Mouse (Mus musculus) C2C12 (cell line): ENCODE data around the gene Pccb. TPM values are rescaled to one million over a fixed set of nuclear protein-coding genes. Genes with fewer than 3 reads are reported as not detected.

ENCODE experiments used
- H3K27me3 ChIP-seq: one replicate; pipeline ENCODE4 v1.6.1; 2011; ENCODE audit not compliant: control insufficient read depth, insufficient read depth, insufficient read length
- H3K36me3 ChIP-seq: one replicate; pipeline ENCODE4 v1.6.1; 2011; ENCODE audit not compliant: control insufficient read depth, insufficient read depth
- H3K4me3 ChIP-seq: one replicate; pipeline ENCODE4 v1.5.1; 2011; ENCODE audit warnings: mild to moderate bottlenecking, control low read depth; ENCODE audit not compliant: poor library complexity, insufficient read depth, severe bottlenecking
- H3K79me2 ChIP-seq: one replicate; pipeline ENCODE4 v1.6.1; 2011; ENCODE audit not compliant: control insufficient read depth, insufficient read depth
- H3K79me3 ChIP-seq: one replicate; pipeline ENCODE4 v1.6.1; 2011; ENCODE audit warnings: low read depth, control low read depth
- H3ac ChIP-seq: one replicate; pipeline ENCODE3; 2011; ENCODE audit warnings: low read depth; ENCODE audit not compliant: control insufficient read depth, insufficient read length
- CEBPB ChIP-seq: IDR thresholded peaks from one replicate; pipeline ENCODE4 v1.6.1; 2011; ENCODE audit warnings: low read depth, mild to moderate bottlenecking, control low read depth, moderate library complexity
- CTCF ChIP-seq: IDR thresholded peaks from one replicate; pipeline ENCODE4 v1.5.1; 2011; ENCODE audit not compliant: control insufficient read depth, insufficient read depth, insufficient read length
- FOSL1 ChIP-seq: IDR thresholded peaks from one replicate; pipeline ENCODE4 v1.8.0; 2011; ENCODE audit warnings: mild to moderate bottlenecking, low read length; ENCODE audit not compliant: poor library complexity, insufficient read depth, severe bottlenecking
- MAX ChIP-seq: IDR thresholded peaks from one replicate; pipeline ENCODE4 v1.6.1; 2011; ENCODE audit warnings: mild to moderate bottlenecking, control low read depth
- MYOD1 ChIP-seq: IDR thresholded peaks from one replicate; pipeline ENCODE4 v1.6.1; 2011; ENCODE audit warnings: low read depth; ENCODE audit not compliant: control insufficient read depth, insufficient read length
- MYOG ChIP-seq: IDR thresholded peaks from one replicate; pipeline ENCODE4 v1.6.1; 2011; ENCODE audit not compliant: control insufficient read depth, insufficient read length; ENCODE audit errors: extremely low read depth
- USF1 ChIP-seq: IDR thresholded peaks from one replicate; pipeline ENCODE4 v1.6.1; 2011; ENCODE audit warnings: low read depth, mild to moderate bottlenecking, control low read depth, moderate library complexity
- polyA plus RNA-seq: library from polyadenylated mRNA; unstranded; fragments of >200 nt; fragmentation: generic; extraction: Trizol; gene quantifications from one replicate; pipeline ENCODE4 v1.2.1, GENCODE M21; 2012; ENCODE audit warnings: missing spikeins

Gene Pccb
- polyA plus RNA-seq, 1 experiment, result 17.5 TPM

DNA sequence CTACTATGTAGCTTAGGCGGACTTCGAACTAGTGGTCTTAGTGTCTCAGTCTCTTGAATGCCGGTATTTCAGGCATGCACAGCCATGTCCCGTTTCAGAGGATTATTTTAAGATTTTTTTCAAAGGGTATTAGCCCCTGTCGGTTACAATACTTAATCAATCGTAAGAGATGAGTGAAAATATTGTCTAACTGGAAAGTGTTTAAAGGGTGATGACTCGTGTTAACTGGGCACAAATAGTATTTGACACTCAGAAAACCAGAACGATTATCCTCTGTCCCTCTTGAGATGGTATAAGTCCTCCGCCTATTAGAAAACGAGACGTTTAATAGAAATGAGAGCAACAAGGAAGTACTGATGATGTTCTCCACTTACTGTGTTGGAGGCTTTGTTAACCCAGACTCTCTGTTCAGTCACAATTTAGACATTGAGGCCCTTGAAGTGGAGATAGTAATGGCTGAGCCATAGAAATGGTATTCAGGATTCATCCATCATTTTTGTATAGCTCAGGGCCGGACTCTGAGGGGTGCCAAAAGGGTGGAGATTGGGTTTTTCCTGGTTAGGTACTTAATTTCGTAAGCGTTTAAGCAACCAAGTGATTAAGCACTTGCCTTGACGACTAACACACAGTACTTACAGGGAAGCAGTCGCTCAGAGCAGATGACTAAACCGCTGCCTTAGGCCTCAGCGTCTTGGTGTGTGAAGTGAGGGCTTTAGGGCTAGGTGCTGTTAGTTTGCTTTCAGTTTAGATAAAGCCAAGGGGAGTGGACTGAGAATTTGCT is 41.6 kb upstream of the Pccb start:
- no peaks in the 10 kb centered on the region for H3K27me3 ChIP-seq
- H3K36me3 ChIP-seq, result peaks cover 16% of the 10 kb centered on the region
- peaks cover 67% of the 10 kb centered on the region for H3K79me3 ChIP-seq
- peaks cover 69% of the 10 kb centered on the region for H3K79me2 ChIP-seq
- peak overlapping the region; percentile 41 for H3ac ChIP-seq
- peak overlapping the region; percentile 78 for H3K4me3 ChIP-seq
- TF ChIP-seq MYOD1, result no peak
- no peak for TF ChIP-seq MYOG
- TF ChIP-seq FOSL1, result no peak
- no peak for TF ChIP-seq USF1
- no peak for TF ChIP-seq CEBPB
- TF ChIP-seq CTCF, result no peak
- TF ChIP-seq MAX, result no peak

DNA sequence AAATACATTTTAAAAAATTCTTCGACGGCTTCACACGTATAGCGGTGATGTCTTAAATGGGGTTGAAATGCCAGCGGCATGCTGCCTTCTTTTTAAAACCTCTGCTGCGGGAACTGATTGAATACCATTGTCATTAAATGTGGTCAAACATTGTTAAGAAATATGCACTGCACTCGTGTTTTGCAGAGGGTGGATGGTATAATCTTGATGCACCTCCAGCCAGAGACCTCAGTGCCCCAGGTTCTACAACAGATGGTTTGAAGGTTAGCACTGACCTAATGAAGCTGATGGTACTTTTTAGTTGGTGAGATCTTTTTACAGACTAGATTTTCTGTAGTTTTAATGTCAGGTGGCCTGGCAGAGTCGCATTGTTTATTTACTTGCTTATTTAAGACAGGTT is 41.0 kb upstream of the Pccb start:
- H3K79me3 ChIP-seq, result peaks cover 61% of the 10 kb centered on the region
- TF ChIP-seq MYOG (no peak), USF1 (no peak), CEBPB (no peak), CTCF (no peak), FOSL1 (no peak), MAX (no peak), MYOD1 (no peak)
- H3K4me3 ChIP-seq, result peak overlapping the region; percentile 78
- peaks cover 63% of the 10 kb centered on the region for H3K79me2 ChIP-seq
- H3ac ChIP-seq, result peak overlapping the region; percentile 22
- H3K36me3 ChIP-seq, result peaks cover 16% of the 10 kb centered on the region
- no peaks in the 10 kb centered on the region for H3K27me3 ChIP-seq

DNA sequence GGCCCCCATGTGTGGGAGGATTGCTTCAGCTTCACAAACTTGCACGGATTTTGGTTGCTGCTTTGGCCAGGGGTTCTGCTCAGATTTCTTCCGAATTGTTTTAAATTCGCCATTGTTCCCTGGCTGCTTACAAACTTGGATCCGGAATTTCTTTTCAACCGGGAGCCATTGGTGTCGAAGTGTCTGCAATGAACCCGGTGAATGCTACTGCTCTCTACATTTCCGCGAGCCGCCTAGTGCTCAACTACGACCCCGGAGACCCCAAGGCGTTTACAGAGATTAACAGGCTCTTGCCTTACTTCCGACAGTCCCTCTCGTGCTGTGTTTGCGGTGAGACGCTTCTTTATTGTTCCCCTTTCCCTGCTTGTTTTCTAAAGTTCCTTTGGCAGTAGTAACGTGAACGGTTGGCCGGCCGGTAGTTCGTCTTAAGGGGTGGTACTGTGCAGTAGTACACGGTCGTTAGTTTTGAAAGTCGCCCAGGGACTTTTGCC is 40.4 kb upstream of the Pccb start:
- TF ChIP-seq MAX (no peak), FOSL1 (no peak), CTCF (no peak), MYOD1 (no peak)
- H3K27me3 ChIP-seq, result no peaks in the 10 kb centered on the region
- peak overlapping the region; percentile 96 for H3ac ChIP-seq
- H3K79me3 ChIP-seq, result peaks cover 56% of the 10 kb centered on the region
- H3K36me3 ChIP-seq, result peaks cover 16% of the 10 kb centered on the region
- H3K4me3 ChIP-seq, result peak overlapping the region; percentile 78
- H3K79me2 ChIP-seq, result peaks cover 58% of the 10 kb centered on the region

DNA sequence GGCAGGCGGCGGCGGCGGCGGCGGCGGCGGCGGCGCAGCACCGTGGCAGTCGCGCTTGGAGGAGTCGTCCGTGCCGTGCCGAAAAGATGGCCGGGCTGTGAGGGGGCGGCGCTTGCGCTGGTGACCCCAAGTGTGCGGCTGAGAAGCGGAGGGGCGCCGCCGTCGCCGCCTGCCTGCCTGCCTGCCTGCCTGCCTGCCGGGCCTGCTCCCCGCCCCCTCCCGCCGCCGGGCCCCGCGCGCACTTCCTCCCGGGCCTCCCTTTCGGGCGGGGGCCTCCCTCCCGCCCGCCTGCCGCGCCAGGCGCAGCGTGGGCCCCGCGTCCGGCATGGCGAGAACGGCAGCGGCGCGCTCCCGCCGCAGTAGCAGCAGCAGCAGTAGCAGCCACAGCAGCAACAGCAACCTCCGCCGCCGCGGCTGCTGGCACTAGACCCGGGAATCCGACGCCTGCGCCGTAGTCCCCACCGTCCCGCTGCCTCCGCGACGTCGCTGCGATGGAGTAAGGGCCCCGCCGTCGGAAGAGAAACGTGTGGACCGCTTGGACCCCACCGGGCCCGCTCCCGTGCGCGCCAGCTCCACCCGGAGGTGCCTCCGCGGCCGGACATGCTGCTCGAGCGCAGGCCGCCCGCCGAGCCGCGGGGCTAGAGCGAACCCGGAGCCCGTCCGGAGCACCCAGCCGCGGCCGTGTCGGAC is 39.8 kb upstream of the Pccb start:
- H3K79me2 ChIP-seq, result peaks cover 51% of the 10 kb centered on the region
- peak overlapping the region; percentile 78 for H3K4me3 ChIP-seq
- TF ChIP-seq MAX, result no peak
- no peak for TF ChIP-seq MYOD1
- no peak for TF ChIP-seq MYOG
- TF ChIP-seq CEBPB, result no peak
- TF ChIP-seq FOSL1, result no peak
- TF ChIP-seq USF1, result no peak
- TF ChIP-seq CTCF, result no peak
- peaks cover 49% of the 10 kb centered on the region for H3K79me3 ChIP-seq
- H3K27me3 ChIP-seq, result no peaks in the 10 kb centered on the region
- peaks cover 16% of the 10 kb centered on the region for H3K36me3 ChIP-seq
- peak overlapping the region; percentile 96 for H3ac ChIP-seq

DNA sequence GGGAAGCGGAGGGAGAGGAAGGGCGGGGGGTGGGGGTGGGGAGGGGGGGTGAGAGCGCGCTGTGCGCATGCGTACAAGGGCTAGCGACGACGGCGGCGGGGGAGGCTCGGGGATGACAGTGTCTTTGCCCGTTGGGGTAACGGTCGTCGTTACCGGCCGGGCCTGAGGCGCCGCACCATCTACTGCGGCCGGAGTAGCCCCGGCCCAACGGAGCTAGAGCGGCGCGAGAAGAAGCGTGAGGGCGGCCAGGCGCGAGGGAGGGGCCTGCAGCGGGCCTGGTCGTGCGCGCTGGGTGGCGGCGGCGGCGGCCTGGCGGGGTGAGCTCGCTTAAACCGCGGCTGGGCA is 39.3 kb upstream of the Pccb start, which contains the start of gene Msl2:
TSS of gene Msl2 (plus strand) at position 115 of the 345 bp plus-strand sequence.
- TF ChIP-seq CEBPB (no peak), CTCF (no peak), MAX (no peak), FOSL1 (no peak), USF1 (no peak), MYOG (no peak)
- peak within 1 kb of the TSS; percentile 96 for H3ac ChIP-seq
- H3K27me3 ChIP-seq, result no peaks in the 10 kb centered on the region
- peak within 1 kb of the TSS; percentile 78 for H3K4me3 ChIP-seq
- peaks cover 44% of the 10 kb centered on the region for H3K79me3 ChIP-seq
- peaks cover 16% of the 10 kb centered on the region for H3K36me3 ChIP-seq
- H3K79me2 ChIP-seq, result peaks cover 46% of the 10 kb centered on the region
